In genomic region chr7:117393976-117394375, GRCm38 (mm10) we compare ENCODE assay signal across 11 mouse cellular contexts. TPM values are rescaled to one million over a fixed set of nuclear protein-coding genes. Genes with fewer than 3 reads are reported as not detected.
DNase-seq lines count a peak whose midpoint lies in the region; ATAC-seq lines count a peak whose summit lies in the region.
"Had no signal": no experiment of that assay in that cellular context is flagged by ENCODE, and none has a peak within 500 bp of the region (broad histone marks: within the 10 kb centered on the region; RNA-seq: fewer than 3 reads in every experiment).

No protein-coding gene starts in this region.

- no peaks in the 10 kb centered on the region for H3K36me3 ChIP-seq in heart, embryonic 16.5 days (ENCODE audit: control insufficient read depth, insufficient read depth)
- H3K36me3 ChIP-seq in liver, embryonic 11.5 days (ENCODE audit: control insufficient read depth, insufficient read depth, low read length): no peaks in the 10 kb centered on the region
- H3K36me3 ChIP-seq in forebrain, embryonic 14.5 days (ENCODE audit: control insufficient read depth, insufficient read depth, low read length): no peaks in the 10 kb centered on the region
- H3K36me3 ChIP-seq: heart, embryonic 10.5 days had no signal

- intact Hi-C loops in heart, postnatal 25 days (cut with DNase I): no loop called here

- no peaks in the 10 kb centered on the region for H3K9me3 ChIP-seq in heart, embryonic 16.5 days (replicated peaks; ENCODE audit: control insufficient read depth, low read length)
- no peaks in the 10 kb centered on the region for H3K9me3 ChIP-seq in liver, embryonic 11.5 days (ENCODE audit: control insufficient read depth, low read length)
- no peaks in the 10 kb centered on the region for H3K9me3 ChIP-seq in forebrain, embryonic 14.5 days (replicated peaks; ENCODE audit: control insufficient read depth, low read length)
- H3K9me3 ChIP-seq: heart, embryonic 10.5 days had no signal

- no peak overlapping the region for H3K27ac ChIP-seq in heart, embryonic 16.5 days (ENCODE audit: low read length)
- H3K27ac ChIP-seq in liver, embryonic 11.5 days (ENCODE audit: low read depth, low read length): peak overlapping the region; percentile 57
- no peak overlapping the region for H3K27ac ChIP-seq in forebrain, embryonic 14.5 days (ENCODE audit: low read depth, low read length)
- H3K27ac ChIP-seq: heart, embryonic 10.5 days had no signal

- no peaks in the 10 kb centered on the region for H3K4me1 ChIP-seq in heart, embryonic 16.5 days (ENCODE audit: control insufficient read depth, insufficient read depth, low read length)
- peaks cover 14% of the 10 kb centered on the region for H3K4me1 ChIP-seq in liver, embryonic 11.5 days (replicated peaks; ENCODE audit: control insufficient read depth, insufficient read depth, low read length)
- no peaks in the 10 kb centered on the region for H3K4me1 ChIP-seq in forebrain, embryonic 14.5 days (ENCODE audit: control insufficient read depth, insufficient read depth, low read length)

- peak; percentile 42; the same call in 1 of the 2 replicates for ATAC-seq in heart, embryonic 16.5 days (replicated peaks; ENCODE audit: extremely low read depth, insufficient read depth, low FRiP score)
- peak; percentile 69 for ATAC-seq in activated CD4-positive, CD25-positive, alpha-beta regulatory T cell, adult 4 months
- peak; percentile 77 for ATAC-seq in liver, embryonic 11.5 days (replicated peaks; ENCODE audit: low FRiP score)
- no peak for ATAC-seq in forebrain, embryonic 14.5 days

- H3K4me2 ChIP-seq in heart, embryonic 16.5 days (ENCODE audit: low read depth, low read length): no peak overlapping the region; the same call in 1 of the 2 replicates
- H3K4me2 ChIP-seq in liver, embryonic 11.5 days: peak overlapping the region; percentile 40
- no peak overlapping the region for H3K4me2 ChIP-seq in forebrain, embryonic 14.5 days (ENCODE audit: low read length)

- no peak overlapping the region for H3K9ac ChIP-seq in heart, embryonic 16.5 days (ENCODE audit: low read length)
- no peak overlapping the region for H3K9ac ChIP-seq in liver, embryonic 11.5 days (ENCODE audit: low read depth, low read length)
- H3K9ac ChIP-seq in forebrain, embryonic 14.5 days (ENCODE audit: low read length): no peak overlapping the region

- no peak for DNase-seq in heart, postnatal 25 days (ENCODE audit: low spot score)
- DNase-seq in liver, embryonic 11.5 days (ENCODE audit: low spot score): no peak
- DNase-seq in spleen, postnatal 36 days (ENCODE audit: low spot score in 2 of 2): peak; percentile 29 to 43
- DNase-seq in forebrain, embryonic 14.5 days (ENCODE audit: low spot score): no peak
- DNase-seq in right cerebral cortex, postnatal 10 days (ENCODE audit: low spot score in 2 of 2): no peak
- no peak for DNase-seq in frontal cortex, postnatal 25 days (ENCODE audit: low spot score in 2 of 2)
- DNase-seq: cerebellum, postnatal 14 days had no signal

- H3K27me3 ChIP-seq in heart, embryonic 16.5 days (ENCODE audit: control insufficient read depth, insufficient read depth, low read length): no peaks in the 10 kb centered on the region
- H3K27me3 ChIP-seq in liver, embryonic 11.5 days (replicated peaks; ENCODE audit: control insufficient read depth, insufficient read depth, low read length): no peaks in the 10 kb centered on the region
- no peaks in the 10 kb centered on the region for H3K27me3 ChIP-seq in forebrain, embryonic 14.5 days (replicated peaks; ENCODE audit: control insufficient read depth, insufficient read depth, low read length)

- 37% methylated on average over 4 of the region's 4 CpGs for WGBS in heart, embryonic 16.5 days
- WGBS in liver, embryonic 11.5 days: 8% methylated on average over 4 of the region's 4 CpGs
- 85% methylated on average over 4 of the region's 4 CpGs for WGBS in forebrain, embryonic 14.5 days

- no peak overlapping the region for H3K4me3 ChIP-seq in heart, embryonic 16.5 days (ENCODE audit: low read length)
- no peak overlapping the region for H3K4me3 ChIP-seq in liver, embryonic 11.5 days (ENCODE audit: low read depth, low read length)
- no peak overlapping the region for H3K4me3 ChIP-seq in forebrain, embryonic 14.5 days (ENCODE audit: low read depth, low read length)
- H3K4me3 ChIP-seq: heart, embryonic 10.5 days had no signal

RNA-seq across cellular contexts. Expression of gene Xylt1, which starts 13.2 kb away (rescaled TPM):
- 0.89 and 1.1 TPM in 2 replicates for polyA plus RNA-seq in heart, embryonic 16.5 days (2015; fragmentation: Nextera tagmentation; extraction: Ambion mirVana)
- 1 to 10 TPM; 2.8 to 3.2 TPM for total RNA-seq in heart, postnatal 25 days (2021)
- 1 to 10 TPM; 1.9 to 3.2 TPM for polyA plus RNA-seq in activated CD4-positive, CD25-positive, alpha-beta regulatory T cell, adult 4 months (2017; shearing (Covaris generic))
- polyA plus RNA-seq in liver, embryonic 11.5 days (2014; fragmentation: Nextera tagmentation; extraction: Ambion mirVana): 0.73 and 0.87 TPM in 2 replicates
- 1.5 and 2.2 TPM in 2 replicates for polyA plus RNA-seq in forebrain, embryonic 14.5 days (2014; fragmentation: Nextera tagmentation; extraction: Ambion mirVana)
- polyA plus RNA-seq: C2C12 had no signal

Comparison
In these comparisons a context has a peak if more than half of its experiments do, and no peak if none do; other contexts are left out.
1. DNase-seq: peak in spleen, postnatal 36 days (2 of 2); none in heart, postnatal 25 days (single experiment), liver, embryonic 11.5 days (single experiment), forebrain, embryonic 14.5 days (single experiment), right cerebral cortex, postnatal 10 days (0 of 2) and frontal cortex, postnatal 25 days (0 of 2).